ENCODE assay signal across 9 mouse cellular contexts in the genomic region with DNA sequence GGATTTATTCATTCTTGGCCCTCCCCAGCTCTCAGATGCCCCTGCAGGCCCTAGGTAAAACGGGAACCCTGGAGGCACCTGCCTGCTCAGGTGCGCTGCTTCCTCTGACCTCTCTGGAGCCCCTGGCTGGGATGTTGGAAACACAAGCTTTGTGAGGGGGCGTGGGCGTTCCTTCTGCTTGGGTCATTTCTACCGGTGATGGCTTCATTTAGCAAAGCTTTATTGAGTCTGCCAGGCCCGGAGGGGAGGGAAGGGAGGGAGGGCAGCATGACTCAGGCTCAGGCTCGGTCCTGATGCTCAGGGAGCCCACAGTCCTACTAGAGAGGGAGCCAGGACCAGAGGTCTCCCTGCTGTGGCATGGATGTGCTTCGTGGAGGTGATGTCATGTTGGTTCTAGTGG. TPM values are rescaled to one million over a fixed set of nuclear protein-coding genes. Genes with fewer than 3 reads are reported as not detected.
A peak's percentile ranks its signal among the peaks of the same experiment; 100 is the strongest.
DNase-seq lines count a peak whose midpoint lies in the region; ATAC-seq lines count a peak whose summit lies in the region.
"Had no signal": no experiment of that assay in that cellular context is flagged by ENCODE, and none has a peak within 500 bp of the region (broad histone marks: within the 10 kb centered on the region; RNA-seq: fewer than 3 reads in every experiment).

No protein-coding gene starts in this region.

- no peak overlapping the region for H3K4me3 ChIP-seq in kidney, embryonic 16.5 days (ENCODE audit: low read length)
- peak overlapping the region; percentile 58 for H3K4me3 ChIP-seq in forebrain, embryonic 16.5 days (replicated peaks; ENCODE audit: low read length)
- H3K4me3 ChIP-seq in midbrain, embryonic 14.5 days (replicated peaks; ENCODE audit: low read depth, low read length) = peak overlapping the region; percentile 75

- no peaks in the 10 kb centered on the region for H3K9me3 ChIP-seq in kidney, embryonic 16.5 days (ENCODE audit: low read length)
- H3K9me3 ChIP-seq in forebrain, embryonic 16.5 days (ENCODE audit: control insufficient read depth, low read length) = no peaks in the 10 kb centered on the region
- H3K9me3 ChIP-seq in midbrain, embryonic 14.5 days (ENCODE audit: control insufficient read depth, low read length) = no peaks in the 10 kb centered on the region
- H3K9me3 ChIP-seq: lung, embryonic 15.5 days had no signal

- 9% methylated on average over 8 of the region's 8 CpGs for WGBS in kidney, embryonic 16.5 days
- 20% methylated on average over 8 of the region's 8 CpGs for WGBS in forebrain, embryonic 16.5 days
- WGBS in midbrain, embryonic 14.5 days = 12% methylated on average over 8 of the region's 8 CpGs

- DNase-seq in kidney, adult 8-10 months = no peak
- peak; percentile 56 to 59 for DNase-seq in adrenal gland, postnatal 36 days
- peak; percentile 27 for DNase-seq in midbrain, embryonic 14.5 days
- no peak for DNase-seq in adipocyte (ENCODE audit: low spot score)
- no peak for DNase-seq in layer of hippocampus, postnatal 10 days (ENCODE audit: low spot score in 2 of 2)
- no peak for DNase-seq in kidney, adult 18-20 months

- H3K36me3 ChIP-seq in kidney, embryonic 16.5 days (ENCODE audit: insufficient read depth, low read length) = no peaks in the 10 kb centered on the region
- no peaks in the 10 kb centered on the region for H3K36me3 ChIP-seq in forebrain, embryonic 16.5 days (ENCODE audit: control insufficient read depth, insufficient read depth)
- H3K36me3 ChIP-seq in midbrain, embryonic 14.5 days (ENCODE audit: control insufficient read depth, insufficient read depth, low read length) = no peaks in the 10 kb centered on the region
- H3K36me3 ChIP-seq: lung, embryonic 15.5 days had no signal

- ATAC-seq in kidney, embryonic 16.5 days (ENCODE audit: low FRiP score, low TSS enrichment) = no peak
- no peak for ATAC-seq in forebrain, embryonic 16.5 days
- no peak for ATAC-seq in midbrain, embryonic 14.5 days (ENCODE audit: low FRiP score, low TSS enrichment)

- H3K27ac ChIP-seq in kidney, embryonic 16.5 days (ENCODE audit: low read length) = no peak overlapping the region
- H3K27ac ChIP-seq in forebrain, embryonic 16.5 days (ENCODE audit: low read length) = no peak overlapping the region
- H3K27ac ChIP-seq in midbrain, embryonic 14.5 days (replicated peaks; ENCODE audit: low read depth, low read length) = no peak overlapping the region
- H3K27ac ChIP-seq: lung, embryonic 15.5 days had no signal

- peaks cover 52% of the 10 kb centered on the region for H3K27me3 ChIP-seq in kidney, embryonic 16.5 days (ENCODE audit: insufficient read depth, low read length)
- H3K27me3 ChIP-seq in forebrain, embryonic 16.5 days (replicated peaks; ENCODE audit: control insufficient read depth, insufficient read depth, low read length) = no peaks in the 10 kb centered on the region
- no peaks in the 10 kb centered on the region; the same call in 1 of the 2 replicates for H3K27me3 ChIP-seq in midbrain, embryonic 14.5 days (ENCODE audit: control insufficient read depth, insufficient read depth, low read length)

- no peak overlapping the region for H3K9ac ChIP-seq in kidney, embryonic 16.5 days (replicated peaks; ENCODE audit: low read length)
- H3K9ac ChIP-seq in forebrain, embryonic 16.5 days (replicated peaks; ENCODE audit: low read depth, low read length) = peak overlapping the region; percentile 77
- peak overlapping the region; percentile 84 for H3K9ac ChIP-seq in midbrain, embryonic 14.5 days (replicated peaks; ENCODE audit: low read length)
- H3K9ac ChIP-seq: lung, embryonic 15.5 days had no signal

- peaks cover 4% of the 10 kb centered on the region; the same call in 1 of the 2 replicates for H3K4me1 ChIP-seq in kidney, embryonic 16.5 days (ENCODE audit: insufficient read depth, low read length)
- peaks cover 28% of the 10 kb centered on the region for H3K4me1 ChIP-seq in forebrain, embryonic 16.5 days (replicated peaks; ENCODE audit: control insufficient read depth, insufficient read depth, low read length)
- peaks cover 23% of the 10 kb centered on the region for H3K4me1 ChIP-seq in midbrain, embryonic 14.5 days (ENCODE audit: control insufficient read depth, insufficient read depth, low read length)

- 0 out of 2 replicates have a peak overlapping the region, but pooled peaks have one; percentile 2 for H3K4me2 ChIP-seq in kidney, embryonic 16.5 days (replicated peaks; ENCODE audit: low read depth, low read length)
- peak overlapping the region; percentile 72 for H3K4me2 ChIP-seq in forebrain, embryonic 16.5 days (ENCODE audit: low read length)
- peak overlapping the region; percentile 76 for H3K4me2 ChIP-seq in midbrain, embryonic 14.5 days (ENCODE audit: low read length)

RNA-seq across cellular contexts. Expression of gene Rpl3, which starts 0.9 kb away (rescaled TPM):
- polyA plus RNA-seq in kidney, embryonic 16.5 days (2015; fragmentation: Nextera tagmentation; extraction: Ambion mirVana) = 981 and 1,131 TPM in 2 replicates
- total RNA-seq in adrenal gland, postnatal 36 days (2021) = 100 to 1,000 TPM; 602 to 611 TPM
- polyA plus RNA-seq in forebrain, embryonic 16.5 days (2015; fragmentation: Nextera tagmentation; extraction: Ambion mirVana) = 605 and 629 TPM in 2 replicates
- 681 and 724 TPM in 2 replicates for polyA plus RNA-seq in midbrain, embryonic 14.5 days (2014; fragmentation: Nextera tagmentation; extraction: Ambion mirVana)
- 100 to 1,000 TPM; 535 to 605 TPM for total RNA-seq in layer of hippocampus, postnatal 10 days (2021)

RNA-seq across cellular contexts. Expression of gene Syngr1, which starts 1.5 kb away (rescaled TPM):
- polyA plus RNA-seq in kidney, embryonic 16.5 days (2015; fragmentation: Nextera tagmentation; extraction: Ambion mirVana) = 14.3 and 16.0 TPM in 2 replicates
- total RNA-seq in adrenal gland, postnatal 36 days (2021) = 10 to 100 TPM; 28.0 to 31.5 TPM
- polyA plus RNA-seq in forebrain, embryonic 16.5 days (2015; fragmentation: Nextera tagmentation; extraction: Ambion mirVana) = 49.5 and 58.4 TPM in 2 replicates
- 26.3 and 39.4 TPM in 2 replicates for polyA plus RNA-seq in midbrain, embryonic 14.5 days (2014; fragmentation: Nextera tagmentation; extraction: Ambion mirVana)
- 100 to 1,000 TPM; 362 to 374 TPM for total RNA-seq in layer of hippocampus, postnatal 10 days (2021)

RNA-seq across cellular contexts. Expression of gene Tab1, which starts 40.3 kb away (rescaled TPM):
- 44.1 and 44.7 TPM in 2 replicates for polyA plus RNA-seq in kidney, embryonic 16.5 days (2015; fragmentation: Nextera tagmentation; extraction: Ambion mirVana)
- 10 to 100 TPM; 11.9 to 18.3 TPM for total RNA-seq in adrenal gland, postnatal 36 days (2021)
- polyA plus RNA-seq in forebrain, embryonic 16.5 days (2015; fragmentation: Nextera tagmentation; extraction: Ambion mirVana) = 40.7 and 43.8 TPM in 2 replicates
- 37.9 and 42.5 TPM in 2 replicates for polyA plus RNA-seq in midbrain, embryonic 14.5 days (2014; fragmentation: Nextera tagmentation; extraction: Ambion mirVana)
- 10 to 100 TPM; 28.2 to 35.0 TPM for total RNA-seq in layer of hippocampus, postnatal 10 days (2021)

Comparison
In these comparisons a context has a peak if more than half of its experiments do, and no peak if none do; other contexts are left out.
1. H3K4me2 ChIP-seq: peak in every context shown above with its lines; median percentile 76 in midbrain, embryonic 14.5 days; 72 in forebrain, embryonic 16.5 days; 2 in kidney, embryonic 16.5 days.
2. DNase-seq: peak in adrenal gland, postnatal 36 days (2 of 2) and midbrain, embryonic 14.5 days (single experiment); none in kidney, adult 8-10 months (0 of 2), adipocyte (single experiment), layer of hippocampus, postnatal 10 days (0 of 2) and kidney, adult 18-20 months (single experiment).